Mouse (Mus musculus) midbrain, embryonic 15.5 days (tissue): Measurements from ENCODE around the gene Phldb2. TPM values are rescaled to one million over a fixed set of nuclear protein-coding genes. Genes with fewer than 3 reads are reported as not detected.
A peak's percentile ranks its signal among the peaks of the same experiment; 100 is the strongest.

Experiments used
- ATAC-seq: fragments of 200-750 bp; cut with Nextera tagmentation; replicated peaks from 2 replicates; pipeline ENCODE4 v1.8.0; 2017; ENCODE audit warnings: moderate TSS enrichment
- H3K27ac ChIP-seq: fragments of 300-500 bp; sonication (generic); 2 replicates; pipeline ENCODE4 v1.5.1; 2015; ENCODE audit warnings: mild to moderate bottlenecking, inconsistent platforms
- H3K27me3 ChIP-seq: fragments of 300-500 bp; sonication (generic); replicated peaks from 2 replicates; pipeline ENCODE4 v1.6.1; 2015; ENCODE audit warnings: inconsistent platforms
- H3K36me3 ChIP-seq: fragments of 300-500 bp; sonication (generic); replicated peaks from 2 replicates; pipeline ENCODE4 v1.6.1; 2015; ENCODE audit warnings: inconsistent platforms
- H3K4me1 ChIP-seq: fragments of 300-500 bp; sonication (generic); 2 replicates; pipeline ENCODE4 v1.6.1; 2015; ENCODE audit warnings: inconsistent platforms
- H3K4me2 ChIP-seq: fragments of 300-500 bp; sonication (generic); 2 replicates; pipeline ENCODE4 v1.6.1; 2015; ENCODE audit warnings: inconsistent platforms, mild to moderate bottlenecking, moderate library complexity
- H3K4me3 ChIP-seq: fragments of 300-500 bp; sonication (generic); 2 replicates; pipeline ENCODE4 v1.5.1; 2015; ENCODE audit warnings: mild to moderate bottlenecking, inconsistent platforms
- H3K9ac ChIP-seq: fragments of 300-500 bp; sonication (generic); 2 replicates; pipeline ENCODE4 v1.6.1; 2015; ENCODE audit warnings: mild to moderate bottlenecking, inconsistent platforms
- H3K9me3 ChIP-seq: fragments of 300-500 bp; sonication (generic); 2 replicates; pipeline ENCODE4 v1.6.1; 2016; ENCODE audit warnings: inconsistent platforms
- WGBS: fragments of 180-500 bp; shearing (Covaris S2); methylation state at CpG from one replicate; pipeline ENCODE4 v1.1.7; 2015; ENCODE audit warnings: mixed read lengths; 5-methylcytosine and 5-hydroxymethylcytosine counted together
- polyA plus RNA-seq: library from polyadenylated mRNA; unstranded; fragments of >200 nt; fragmentation: Nextera tagmentation; extraction: Ambion mirVana; gene quantifications from 2 replicates; pipeline ENCODE4 v1.2.1, GENCODE M21; 2015

Phldb2 gene
- polyA plus RNA-seq, 1 experiment from 2014 or later = 7.8 TPM

DNA sequence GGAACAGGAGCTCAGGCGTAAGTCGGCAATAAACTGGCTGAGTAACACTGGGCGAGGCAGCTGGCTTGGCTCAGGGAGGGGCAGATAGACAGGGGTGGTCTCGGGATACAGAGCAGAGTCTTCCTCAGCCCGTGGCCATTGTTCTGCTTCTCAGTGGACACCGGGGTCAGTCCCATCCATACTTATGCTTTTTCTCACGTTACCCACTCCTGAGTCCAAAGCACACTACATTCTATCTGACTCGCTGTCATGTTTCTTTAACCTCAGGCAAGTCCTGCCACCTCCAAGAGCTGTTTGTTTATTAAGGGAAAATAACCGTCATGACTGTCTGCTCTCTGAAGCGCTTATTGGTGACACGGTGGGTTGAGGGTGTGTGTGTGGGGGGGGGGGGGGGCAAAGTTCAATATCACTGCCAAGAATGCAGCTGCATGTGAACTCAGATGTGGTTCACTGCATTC is 8.2 kb downstream of the Phldb2 start:
- peak; percentile 60; the same call in 1 of the 2 replicates for ATAC-seq
- 64% methylated on average over 11 of the region's 11 CpGs for WGBS
- no peaks in the 10 kb centered on the region for H3K36me3 ChIP-seq

DNA sequence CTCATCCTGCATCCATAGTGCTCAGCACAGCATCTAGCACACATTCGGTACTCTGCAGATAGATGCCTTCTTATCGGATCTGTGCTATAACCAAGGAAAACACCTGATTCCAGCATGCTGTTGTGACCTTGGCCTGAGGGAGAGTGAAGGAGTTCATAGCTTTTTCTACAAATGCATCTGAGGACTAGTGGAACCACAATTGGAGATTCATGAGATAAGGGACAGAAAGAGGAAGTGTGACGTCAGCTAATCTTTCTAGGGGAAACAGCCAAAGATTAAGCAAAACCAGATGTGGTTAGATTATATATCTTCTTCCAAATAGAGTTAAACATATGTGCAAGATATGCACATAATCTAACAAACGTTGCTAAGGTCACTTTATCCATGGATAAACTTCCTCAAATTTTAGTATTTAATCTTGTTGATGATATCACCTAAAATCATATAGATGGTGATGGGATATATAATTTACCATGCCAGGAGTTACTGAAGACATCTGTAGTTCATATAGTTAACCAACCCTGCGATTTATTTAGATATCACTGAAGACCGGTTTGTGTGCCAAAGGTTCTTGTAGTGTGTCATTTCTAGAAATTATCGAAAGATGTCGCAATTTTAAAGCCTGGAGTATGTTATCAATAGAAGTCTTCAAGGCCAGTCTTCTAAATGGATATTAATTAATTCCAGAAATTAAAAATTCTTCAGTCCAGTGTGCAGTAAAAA is 11.1 kb downstream of the Phldb2 start:
- H3K9ac ChIP-seq = no peak overlapping the region
- no peaks in the 10 kb centered on the region for H3K9me3 ChIP-seq

More for the DNA sequence above, 8.2 kb downstream of the Phldb2 start:
- H3K27ac ChIP-seq = no peak overlapping the region
- no peaks in the 10 kb centered on the region for H3K4me1 ChIP-seq
- H3K4me3 ChIP-seq = no peak overlapping the region
- no peaks in the 10 kb centered on the region for H3K27me3 ChIP-seq
- no peaks in the 10 kb centered on the region for H3K9me3 ChIP-seq
- no peak overlapping the region for H3K9ac ChIP-seq
- H3K4me2 ChIP-seq = no peak overlapping the region

DNA sequence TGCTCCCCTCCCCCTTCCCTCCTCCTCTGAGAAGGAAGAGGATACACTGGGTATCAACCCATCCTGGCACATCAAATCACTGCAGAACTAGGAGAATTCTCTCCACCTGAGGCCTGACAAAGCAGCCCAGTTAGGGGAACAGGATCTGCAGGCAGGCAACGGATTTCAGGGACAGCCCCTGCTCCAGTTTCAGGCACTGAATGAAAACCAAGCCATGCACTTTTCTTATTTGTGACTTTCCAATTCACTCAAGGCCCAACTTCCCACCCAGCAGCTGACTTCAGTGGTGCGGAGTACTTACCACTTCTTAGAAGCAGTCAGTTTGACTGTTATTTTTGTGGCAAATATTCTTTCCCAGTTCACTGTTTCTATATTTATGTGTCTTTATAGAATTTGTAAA is 12.7 kb downstream of the Phldb2 start:
- Histone ChIP-seq H3K9me3 (no peaks in the 10 kb centered on the region), H3K27me3 (no peaks in the 10 kb centered on the region), H3K27ac (no peak overlapping the region), H3K4me3 (no peak overlapping the region), H3K36me3 (no peaks in the 10 kb centered on the region), H3K4me2 (no peak overlapping the region), H3K4me1 (no peaks in the 10 kb centered on the region), H3K9ac (no peak overlapping the region)
- ATAC-seq = no peak
- 79% methylated on average over 2 of the region's 2 CpGs for WGBS

More for the DNA sequence above, 11.1 kb downstream of the Phldb2 start:
- H3K4me3 ChIP-seq = no peak overlapping the region
- H3K4me1 ChIP-seq = no peaks in the 10 kb centered on the region
- 86% methylated on average over 8 of the region's 8 CpGs for WGBS
- H3K36me3 ChIP-seq = no peaks in the 10 kb centered on the region
- no peaks in the 10 kb centered on the region for H3K27me3 ChIP-seq
- no peak for ATAC-seq
- H3K4me2 ChIP-seq = no peak overlapping the region
- H3K27ac ChIP-seq = no peak overlapping the region

GRCm38 (mm10) chr16:45939436-45939835 is 14.0 kb downstream of the Phldb2 start:
- H3K9me3 ChIP-seq = no peaks in the 10 kb centered on the region
- no peaks in the 10 kb centered on the region for H3K27me3 ChIP-seq
- no peak for ATAC-seq
- no peak overlapping the region for H3K4me3 ChIP-seq
- no peaks in the 10 kb centered on the region for H3K36me3 ChIP-seq
- 95% methylated on average over 3 of the region's 3 CpGs for WGBS
- H3K4me2 ChIP-seq = no peak overlapping the region
- no peak overlapping the region for H3K27ac ChIP-seq
- no peaks in the 10 kb centered on the region for H3K4me1 ChIP-seq
- no peak overlapping the region for H3K9ac ChIP-seq

GRCm38 (mm10) chr16:45937381-45937780 is 16.0 kb downstream of the Phldb2 start:
- H3K4me1 ChIP-seq = no peaks in the 10 kb centered on the region
- no peak overlapping the region for H3K27ac ChIP-seq
- H3K36me3 ChIP-seq = no peaks in the 10 kb centered on the region
- no peak overlapping the region for H3K4me3 ChIP-seq
- H3K9ac ChIP-seq = no peak overlapping the region
- ATAC-seq = no peak
- H3K27me3 ChIP-seq = no peaks in the 10 kb centered on the region
- no peak overlapping the region for H3K4me2 ChIP-seq
- no peaks in the 10 kb centered on the region for H3K9me3 ChIP-seq
- 64% methylated on average over 2 of the region's 2 CpGs for WGBS

GRCm38 (mm10) chr16:45936521-45936920 is 16.9 kb downstream of the Phldb2 start:
- WGBS = 43% methylated on average over 2 of the region's 2 CpGs
- Histone ChIP-seq H3K4me1 (no peaks in the 10 kb centered on the region), H3K36me3 (no peaks in the 10 kb centered on the region), H3K9me3 (no peaks in the 10 kb centered on the region), H3K4me2 (no peak overlapping the region), H3K9ac (no peak overlapping the region), H3K4me3 (no peak overlapping the region), H3K27ac (no peak overlapping the region), H3K27me3 (no peaks in the 10 kb centered on the region)
- peak; percentile 70 for ATAC-seq

DNA sequence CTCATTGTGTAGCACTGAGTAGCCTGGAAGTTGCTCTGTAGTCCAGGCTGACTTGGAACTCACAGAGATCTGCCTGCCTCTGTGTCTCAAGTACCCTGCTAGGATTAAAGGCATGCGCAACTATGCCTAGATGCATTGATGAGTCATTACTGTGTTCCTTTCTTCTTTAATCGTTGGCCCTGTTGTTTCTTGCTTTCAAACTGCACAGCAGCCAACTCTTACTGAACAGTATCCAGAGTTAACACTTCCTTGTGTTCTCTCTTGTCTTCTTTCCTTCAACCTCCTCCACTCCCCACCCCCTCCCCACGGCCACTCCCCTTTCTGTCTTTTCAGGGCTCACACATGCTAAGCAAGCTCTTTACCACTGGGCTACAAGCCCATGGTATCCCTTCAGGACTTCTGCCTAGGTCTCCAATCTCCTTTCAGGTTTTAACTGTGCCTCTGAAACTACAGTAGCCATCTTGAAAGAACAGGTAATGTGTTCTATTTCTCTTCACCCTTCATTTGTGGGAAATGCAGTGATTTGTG is 17.4 kb downstream of the Phldb2 start:
- no peaks in the 10 kb centered on the region for H3K36me3 ChIP-seq
- no peak overlapping the region for H3K4me2 ChIP-seq
- no peak overlapping the region for H3K9ac ChIP-seq
- ATAC-seq = no peak; the same call in 1 of the 2 replicates
- no peaks in the 10 kb centered on the region for H3K4me1 ChIP-seq
- 70% methylated on average over 3 of the region's 3 CpGs for WGBS
- no peaks in the 10 kb centered on the region for H3K9me3 ChIP-seq
- no peak overlapping the region for H3K27ac ChIP-seq
- no peak overlapping the region for H3K4me3 ChIP-seq
- no peaks in the 10 kb centered on the region for H3K27me3 ChIP-seq

GRCm38 (mm10) chr16:45934721-45935407 is 18.5 kb downstream of the Phldb2 start:
- Histone ChIP-seq H3K9ac (no peak overlapping the region), H3K4me3 (no peak overlapping the region), H3K27me3 (no peaks in the 10 kb centered on the region), H3K4me2 (no peak overlapping the region), H3K9me3 (no peaks in the 10 kb centered on the region), H3K27ac (no peak overlapping the region), H3K36me3 (no peaks in the 10 kb centered on the region), H3K4me1 (no peaks in the 10 kb centered on the region)
- ATAC-seq = no peak; the same call in 1 of the 2 replicates
- WGBS = 42% methylated on average over 2 of the region's 2 CpGs

DNA sequence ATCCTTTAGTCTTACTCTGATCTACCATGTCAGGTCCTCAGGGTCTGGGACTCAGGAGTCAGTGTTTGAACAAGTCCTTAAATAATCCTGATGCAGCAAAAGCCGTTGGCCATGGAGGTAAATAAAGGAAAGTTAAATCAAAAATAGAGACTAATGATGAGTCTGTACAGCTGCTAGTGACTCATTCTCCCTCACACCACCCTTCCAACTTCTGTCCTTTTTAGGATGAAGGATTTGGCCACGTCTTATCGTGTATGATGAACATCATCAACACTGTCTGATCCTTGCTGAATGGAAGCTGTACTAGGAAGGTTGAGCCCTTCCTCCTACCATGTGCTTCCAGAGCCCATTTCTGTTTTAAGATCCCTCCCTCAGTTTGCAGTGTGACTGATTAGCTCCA is 23.1 kb downstream of the Phldb2 start:
- 94% methylated on average over 3 of the region's 3 CpGs for WGBS
- Histone ChIP-seq H3K9ac (no peak overlapping the region), H3K4me1 (no peaks in the 10 kb centered on the region), H3K4me2 (no peak overlapping the region), H3K9me3 (no peaks in the 10 kb centered on the region), H3K27ac (no peak overlapping the region), H3K27me3 (no peaks in the 10 kb centered on the region), H3K4me3 (no peak overlapping the region), H3K36me3 (no peaks in the 10 kb centered on the region)
- ATAC-seq = no peak

DNA sequence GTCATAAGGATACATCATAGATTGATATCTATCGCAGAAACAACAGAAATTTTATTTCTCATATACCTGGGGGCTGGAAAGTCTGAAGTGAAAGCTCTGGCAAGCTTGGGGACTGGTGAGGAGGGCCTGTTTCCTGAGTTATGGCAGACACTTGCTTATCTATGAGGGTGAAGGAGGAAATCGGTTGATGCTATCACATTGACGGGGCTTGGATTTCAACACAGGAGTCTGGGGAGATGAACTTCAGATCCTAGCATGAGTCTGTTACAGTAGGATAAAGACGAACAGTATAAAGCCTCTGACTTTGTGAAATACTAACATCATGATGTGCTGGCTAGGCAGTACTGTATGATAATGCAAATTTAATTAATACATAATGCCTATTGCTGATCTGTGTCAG is 25.3 kb downstream of the Phldb2 start:
- ATAC-seq = no peak
- Histone ChIP-seq H3K4me3 (no peak overlapping the region), H3K4me2 (no peak overlapping the region), H3K27me3 (no peaks in the 10 kb centered on the region), H3K36me3 (no peaks in the 10 kb centered on the region), H3K9ac (no peak overlapping the region), H3K4me1 (no peaks in the 10 kb centered on the region), H3K27ac (no peak overlapping the region), H3K9me3 (no peaks in the 10 kb centered on the region)
- 84% methylated on average over 4 of the region's 4 CpGs for WGBS

- Histone ChIP-seq H3K4me1 (no peaks in the 10 kb centered on the region), H3K9me3 (no peaks in the 10 kb centered on the region), H3K27me3 (no peaks in the 10 kb centered on the region), H3K4me3 (no peak overlapping the region), H3K4me2 (no peak overlapping the region), H3K27ac (no peak overlapping the region), H3K9ac (no peak overlapping the region), H3K36me3 (no peaks in the 10 kb centered on the region)
- ATAC-seq = no peak
- WGBS = 76% methylated on average over 3 of the region's 3 CpGs
Measured at GRCm38 (mm10) chr16:45927601-45928000, 25.8 kb downstream of the Phldb2 start.

GRCm38 (mm10) chr16:45926875-45927274 is 26.5 kb downstream of the Phldb2 start:
- H3K4me2 ChIP-seq = no peak overlapping the region
- 87% methylated on average over 5 of the region's 5 CpGs for WGBS
- H3K27ac ChIP-seq = no peak overlapping the region
- H3K9me3 ChIP-seq = no peaks in the 10 kb centered on the region
- H3K27me3 ChIP-seq = no peaks in the 10 kb centered on the region
- no peaks in the 10 kb centered on the region for H3K36me3 ChIP-seq
- ATAC-seq = no peak
- H3K9ac ChIP-seq = no peak overlapping the region
- H3K4me1 ChIP-seq = no peaks in the 10 kb centered on the region
- H3K4me3 ChIP-seq = no peak overlapping the region
